Mouse (Mus musculus): ENCODE data around the gene Tm9sf2. TPM values are rescaled to one million over a fixed set of nuclear protein-coding genes. Genes with fewer than 3 reads are reported as not detected.

Tm9sf2 gene
- total RNA-seq, 2 experiments from 2014 or later, result 64.4 to 65.5 TPM

GRCm38 (mm10) chr14:122171031-122171430, 64.2 kb downstream of the Tm9sf2 start:
- no peak for DNase-seq (ENCODE audit: low spot score)

GRCm38 (mm10) chr14:122176263-122176798, 69.5 kb downstream of the Tm9sf2 start:
- no peak for DNase-seq (ENCODE audit: low spot score)

- no peak for DNase-seq (ENCODE audit: low spot score)
Observed at GRCm38 (mm10) chr14:122179262-122179661, 72.4 kb downstream of the Tm9sf2 start.

GRCm38 (mm10) chr14:122181078-122181814, 74.4 kb downstream of the Tm9sf2 start, which contains the start of gene Clybl:
Gene Clybl (plus strand): TSS chr14:122181704.
- peak; percentile 98 for DNase-seq (ENCODE audit: low spot score)

GRCm38 (mm10) chr14:122181815-122182157, 74.9 kb downstream of the Tm9sf2 start:
- no peak for DNase-seq (ENCODE audit: low spot score)

GRCm38 (mm10) chr14:122182220-122182619, 75.4 kb downstream of the Tm9sf2 start:
- DNase-seq (ENCODE audit: low spot score), result no peak

GRCm38 (mm10) chr14:122183974-122184373, 77.1 kb downstream of the Tm9sf2 start:
- no peak for DNase-seq (ENCODE audit: low spot score)

GRCm38 (mm10) chr14:122188250-122188649, 81.4 kb downstream of the Tm9sf2 start:
- DNase-seq (ENCODE audit: low spot score), result no peak

GRCm38 (mm10) chr14:122189901-122190300, 83.1 kb downstream of the Tm9sf2 start:
- DNase-seq (ENCODE audit: low spot score), result no peak

- DNase-seq (ENCODE audit: low spot score), result no peak
Observed at GRCm38 (mm10) chr14:122190527-122190926, 83.7 kb downstream of the Tm9sf2 start.

- DNase-seq (ENCODE audit: low spot score), result peak; percentile 52
Observed at GRCm38 (mm10) chr14:122190941-122191510, 84.2 kb downstream of the Tm9sf2 start.

GRCm38 (mm10) chr14:122194630-122195029, 87.8 kb downstream of the Tm9sf2 start:
- no peak for DNase-seq (ENCODE audit: low spot score)

GRCm38 (mm10) chr14:122196851-122197250, 90.0 kb downstream of the Tm9sf2 start:
- DNase-seq (ENCODE audit: low spot score), result no peak

GRCm38 (mm10) chr14:122200247-122200885, 93.5 kb downstream of the Tm9sf2 start:
- no peak for DNase-seq (ENCODE audit: low spot score)

- DNase-seq (ENCODE audit: low spot score), result no peak
Observed at GRCm38 (mm10) chr14:122209177-122209576, 102.3 kb downstream of the Tm9sf2 start.

Other genes starting within 250 kb of the Tm9sf2 start
- 10 to 100 TPM; 25.5 to 32.9 TPM for gene Ubac2, start 228.4 kb upstream of the Tm9sf2 start, total RNA-seq (2021)
- gene Gpr18, start 191.3 kb upstream of the Tm9sf2 start, total RNA-seq (2021), result not detected
- under 1 TPM in 1 of 2 experiments, not detected in 1; 0.40 TPM for gene Gpr183, start 141.8 kb upstream of the Tm9sf2 start, total RNA-seq (2021)
- not detected for gene Timm8a2, start 72.4 kb upstream of the Tm9sf2 start, total RNA-seq (2021)
- 10 to 100 TPM; 68.5 to 70.8 TPM for gene Clybl, start 74.7 kb downstream of the Tm9sf2 start, total RNA-seq (2021)

Measured in gastrocnemius, adult 18-20 months (tissue).